Mouse (Mus musculus): ENCODE measurements around the gene Nphp3. TPM values are rescaled to one million over a fixed set of nuclear protein-coding genes. Genes with fewer than 3 reads are reported as not detected.
A peak's percentile ranks its signal among the peaks of the same experiment; 100 is the strongest.

Nphp3 gene
- total RNA-seq (2022) = 1 to 10 TPM in 3 of 4 experiments, under 1 TPM in 1; 0.99 to 2.7 (median 1.1) TPM

GRCm38 (mm10) chr9:104001921-104002859 is at the start of gene Nphp3:
Gene Nphp3, plus strand, starts transcription at chr9:104002544.
- DNase-seq (ENCODE audit: low spot score in 2 of 2) = peak; percentile 99 to 100

GRCm38 (mm10) chr9:103958722-103959121 is 43.6 kb upstream of the Nphp3 start:
- DNase-seq (ENCODE audit: low spot score in 2 of 2) = no peak

- no peak for DNase-seq (ENCODE audit: low spot score in 2 of 2)
These were observed 42.4 kb upstream of the Nphp3 start for GRCm38 (mm10) chr9:103959989-103960388.

GRCm38 (mm10) chr9:103996496-103996895 is 5.8 kb upstream of the Nphp3 start:
- DNase-seq (ENCODE audit: low spot score in 2 of 2) = no peak

- DNase-seq (ENCODE audit: low spot score in 2 of 2) = no peak
These were observed 1.7 kb upstream of the Nphp3 start for GRCm38 (mm10) chr9:104000601-104001000.

GRCm38 (mm10) chr9:104002913-104003330 is 578 bp downstream of the Nphp3 start:
- no peak for DNase-seq (ENCODE audit: low spot score in 2 of 2)

GRCm38 (mm10) chr9:104014526-104014925 is 12.2 kb downstream of the Nphp3 start:
- DNase-seq (ENCODE audit: low spot score in 2 of 2) = no peak

GRCm38 (mm10) chr9:104021026-104021425 is 18.7 kb downstream of the Nphp3 start:
- no peak for DNase-seq (ENCODE audit: low spot score in 2 of 2)

GRCm38 (mm10) chr9:104027186-104027585 is 24.8 kb downstream of the Nphp3 start:
- no peak for DNase-seq (ENCODE audit: low spot score in 2 of 2)

GRCm38 (mm10) chr9:104029861-104030260 is 27.5 kb downstream of the Nphp3 start:
- no peak for DNase-seq (ENCODE audit: low spot score in 2 of 2)

- no peak for DNase-seq (ENCODE audit: low spot score in 2 of 2)
These were observed 31.9 kb downstream of the Nphp3 start for GRCm38 (mm10) chr9:104034231-104034630.

GRCm38 (mm10) chr9:104034718-104035117 is 32.4 kb downstream of the Nphp3 start:
- no peak for DNase-seq (ENCODE audit: low spot score in 2 of 2)

- peak; percentile 38 to 47 for DNase-seq (ENCODE audit: low spot score in 2 of 2)
These were observed 33.1 kb downstream of the Nphp3 start for GRCm38 (mm10) chr9:104035261-104036015.

- DNase-seq (ENCODE audit: low spot score in 2 of 2) = no peak
These were observed 35.9 kb downstream of the Nphp3 start for GRCm38 (mm10) chr9:104038266-104038665.

GRCm38 (mm10) chr9:104039031-104039695 is 36.8 kb downstream of the Nphp3 start:
- no peak for DNase-seq (ENCODE audit: low spot score in 2 of 2)

GRCm38 (mm10) chr9:104039742-104040141 is 37.4 kb downstream of the Nphp3 start:
- DNase-seq (ENCODE audit: low spot score in 2 of 2) = no peak

GRCm38 (mm10) chr9:104040362-104040761 is 38.0 kb downstream of the Nphp3 start, which contains the start of gene Gm28305:
Gene Gm28305, plus strand, starts transcription at chr9:104040662.
- DNase-seq (ENCODE audit: low spot score in 2 of 2) = no peak

GRCm38 (mm10) chr9:104043676-104044075 is 41.3 kb downstream of the Nphp3 start:
- no peak for DNase-seq (ENCODE audit: low spot score in 2 of 2)

GRCm38 (mm10) chr9:104051028-104051427 is 48.7 kb downstream of the Nphp3 start:
- no peak for DNase-seq (ENCODE audit: low spot score in 2 of 2)

- DNase-seq (ENCODE audit: low spot score in 2 of 2) = peak in 1 of 2 experiments; percentile 54
These were observed 60.3 kb downstream of the Nphp3 start, which contains the start of gene Uba5 for GRCm38 (mm10) chr9:104062430-104063243. Gene Uba5, minus strand, starts transcription at chr9:104063134.

All from gastrocnemius, adult 8-10 months (tissue).